Mouse (Mus musculus) adipocyte (in vitro differentiated cells): ENCODE data around the gene Tspan11.

Experiments
- DNase-seq: peaks from one replicate; pipeline ENCODE4 v3.0.0-alpha.2; 2016; ENCODE audit warnings: low spot score

Gene Tspan11

GRCm38 (mm10) chr6:127991509-127992176 lies 104.3 kb downstream of the Tspan11 start:
- DNase-seq, result peak; percentile 39

- DNase-seq, result no peak
These were observed 105.6 kb downstream of the Tspan11 start for GRCm38 (mm10) chr6:127992993-127993392.

GRCm38 (mm10) chr6:127996928-127997327 lies 109.5 kb downstream of the Tspan11 start:
- DNase-seq, result no peak

- no peak for DNase-seq
These were observed 111.7 kb downstream of the Tspan11 start for GRCm38 (mm10) chr6:127999118-127999517.

GRCm38 (mm10) chr6:128000777-128001176 lies 113.4 kb downstream of the Tspan11 start:
- DNase-seq, result no peak

- no peak for DNase-seq
These were observed 114.2 kb downstream of the Tspan11 start for GRCm38 (mm10) chr6:128001587-128001986.

- no peak for DNase-seq
These were observed 114.7 kb downstream of the Tspan11 start for GRCm38 (mm10) chr6:128002104-128002503.

- DNase-seq, result no peak
These were observed 115.3 kb downstream of the Tspan11 start for GRCm38 (mm10) chr6:128002667-128003066.

- peak; percentile 9 for DNase-seq
These were observed 116.2 kb downstream of the Tspan11 start for GRCm38 (mm10) chr6:128003542-128003941.
